Mouse (Mus musculus) heart, embryonic 13.5 days (tissue): ENCODE results near the gene Card11. TPM values are rescaled to one million over a fixed set of nuclear protein-coding genes. Genes with fewer than 3 reads are reported as not detected.
A peak's percentile ranks its signal among the peaks of the same experiment; 100 is the strongest.

Experiments used
- ATAC-seq: fragments of 200-750 bp; cut with Nextera tagmentation; 2 replicates; pipeline ENCODE4 v1.8.0; 2017; ENCODE audit warnings: moderate TSS enrichment; ENCODE audit not compliant: insufficient number of reproducible peaks, low FRiP score, low TSS enrichment; ENCODE audit errors: extremely low read depth
- H3K27ac ChIP-seq: fragments of 300-500 bp; sonication (generic); replicated peaks from 2 replicates; pipeline ENCODE4 v1.5.1; 2015; ENCODE audit warnings: moderate library complexity, mild to moderate bottlenecking, inconsistent platforms
- H3K27me3 ChIP-seq: fragments of 300-500 bp; sonication (generic); replicated peaks from 2 replicates; pipeline ENCODE4 v1.6.1; 2015; ENCODE audit warnings: mild to moderate bottlenecking, inconsistent platforms
- H3K36me3 ChIP-seq: fragments of 300-500 bp; sonication (generic); 2 replicates; pipeline ENCODE4 v1.6.1; 2015; ENCODE audit warnings: mild to moderate bottlenecking, inconsistent platforms
- H3K4me1 ChIP-seq: fragments of 300-500 bp; sonication (generic); 2 replicates; pipeline ENCODE4 v1.6.1; 2015; ENCODE audit warnings: inconsistent platforms
- H3K4me2 ChIP-seq: fragments of 300-500 bp; sonication (generic); 2 replicates; pipeline ENCODE4 v1.6.1; 2015; ENCODE audit warnings: inconsistent platforms, mild to moderate bottlenecking, moderate library complexity
- H3K4me3 ChIP-seq: fragments of 300-500 bp; sonication (generic); 2 replicates; pipeline ENCODE4 v1.5.1; 2015; ENCODE audit warnings: moderate library complexity, mild to moderate bottlenecking, inconsistent platforms
- H3K9ac ChIP-seq: fragments of 300-500 bp; sonication (generic); 2 replicates; pipeline ENCODE4 v1.6.1; 2015; ENCODE audit warnings: inconsistent platforms, mild to moderate bottlenecking, moderate library complexity
- H3K9me3 ChIP-seq: fragments of 300-500 bp; sonication (generic); 2 replicates; pipeline ENCODE4 v1.6.1; 2016; ENCODE audit warnings: inconsistent platforms
- WGBS: fragments of 180-500 bp; shearing (Covaris S2); methylation state at CpG from one replicate; pipeline ENCODE4 v1.1.7; 2015; ENCODE audit warnings: mixed read lengths; 5-methylcytosine and 5-hydroxymethylcytosine counted together
- polyA plus RNA-seq: library from polyadenylated mRNA; unstranded; fragments of >200 nt; fragmentation: Nextera tagmentation; extraction: Ambion mirVana; gene quantifications from 2 replicates; pipeline ENCODE4 v1.2.1, GENCODE M21; 2015

Card11 gene
- polyA plus RNA-seq, 1 experiment from 2014 or later, result 0.27 TPM

- no peaks in the 10 kb centered on the region for H3K9me3 ChIP-seq
- peaks cover 8% of the 10 kb centered on the region for H3K4me1 ChIP-seq
- peaks cover 5% of the 10 kb centered on the region; the same call in 1 of the 2 replicates for H3K27me3 ChIP-seq
- no peak overlapping the region for H3K27ac ChIP-seq
- 78% methylated on average over 9 of the region's 9 CpGs for WGBS
- H3K9ac ChIP-seq, result no peak overlapping the region
- no peak overlapping the region for H3K4me3 ChIP-seq
- ATAC-seq, result no peak
- H3K36me3 ChIP-seq, result no peaks in the 10 kb centered on the region
- H3K4me2 ChIP-seq, result no peak overlapping the region
Measured at GRCm38 (mm10) chr5:140985311-140986050, 14.9 kb downstream of the Card11 start.

DNA sequence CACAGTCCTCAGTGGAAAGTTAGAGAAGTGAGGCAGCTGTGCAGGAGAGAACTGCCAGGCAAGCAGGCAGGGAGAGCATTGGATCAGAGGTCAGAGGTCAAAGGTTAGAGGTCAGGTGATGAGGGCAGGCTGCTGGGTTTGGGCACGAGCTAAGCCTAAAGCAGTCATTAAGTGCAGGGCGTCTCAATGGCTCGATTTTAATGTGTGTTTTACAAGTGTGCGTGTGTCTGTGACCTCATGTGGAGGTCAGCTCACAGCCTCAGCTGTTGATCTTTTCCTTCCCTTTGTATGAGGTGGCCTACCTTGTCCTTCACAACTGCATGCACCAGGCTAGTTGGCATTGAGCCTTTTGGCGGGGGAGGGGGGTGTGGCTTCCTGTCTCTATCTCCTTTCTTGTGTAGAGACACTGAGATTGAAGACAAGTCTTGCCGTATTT lies 19.0 kb downstream of the Card11 start:
- Histone ChIP-seq H3K27ac (no peak overlapping the region), H3K27me3 (no peaks in the 10 kb centered on the region), H3K4me1 (peaks cover 8% of the 10 kb centered on the region), H3K9me3 (peaks cover 12% of the 10 kb centered on the region; the same call in 1 of the 2 replicates), H3K36me3 (no peaks in the 10 kb centered on the region), H3K4me3 (no peak overlapping the region), H3K4me2 (no peak overlapping the region), H3K9ac (no peak overlapping the region)
- WGBS, result 40% methylated on average over 6 of the region's 6 CpGs
- ATAC-seq, result no peak

GRCm38 (mm10) chr5:140980783-140981182 lies 19.6 kb downstream of the Card11 start:
- Histone ChIP-seq H3K27me3 (no peaks in the 10 kb centered on the region), H3K9ac (no peak overlapping the region), H3K27ac (no peak overlapping the region), H3K4me3 (no peak overlapping the region), H3K9me3 (peaks cover 12% of the 10 kb centered on the region; the same call in 1 of the 2 replicates), H3K4me1 (peaks cover 8% of the 10 kb centered on the region), H3K36me3 (no peaks in the 10 kb centered on the region), H3K4me2 (no peak overlapping the region)
- WGBS, result 70% methylated on average over 5 of the region's 5 CpGs
- no peak for ATAC-seq

DNA sequence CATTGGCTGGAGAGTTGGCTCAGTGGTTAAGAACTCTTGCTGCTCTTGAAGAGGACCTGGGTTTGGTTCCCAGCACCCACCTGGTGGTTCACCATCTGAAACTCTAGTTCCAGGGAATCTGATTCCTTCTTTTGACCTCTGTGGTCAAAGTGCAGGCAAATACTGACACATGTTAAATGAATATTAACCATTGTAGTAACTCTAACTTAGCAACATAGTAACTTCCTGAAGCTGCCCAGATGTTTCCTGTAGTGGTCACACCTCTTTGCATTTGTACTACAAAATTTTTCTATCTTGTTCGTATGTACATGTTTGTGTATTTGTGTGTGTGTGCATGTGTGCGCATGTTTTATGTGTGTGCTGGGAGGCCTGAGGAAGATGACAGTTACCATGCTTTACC lies 20.3 kb downstream of the Card11 start:
- Histone ChIP-seq H3K4me1 (peaks cover 8% of the 10 kb centered on the region), H3K36me3 (no peaks in the 10 kb centered on the region), H3K27ac (no peak overlapping the region), H3K9ac (no peak overlapping the region), H3K4me2 (no peak overlapping the region), H3K4me3 (no peak overlapping the region), H3K9me3 (peaks cover 12% of the 10 kb centered on the region; the same call in 1 of the 2 replicates), H3K27me3 (no peaks in the 10 kb centered on the region)
- no peak for ATAC-seq
- 73% methylated on average over 2 of the region's 2 CpGs for WGBS

DNA sequence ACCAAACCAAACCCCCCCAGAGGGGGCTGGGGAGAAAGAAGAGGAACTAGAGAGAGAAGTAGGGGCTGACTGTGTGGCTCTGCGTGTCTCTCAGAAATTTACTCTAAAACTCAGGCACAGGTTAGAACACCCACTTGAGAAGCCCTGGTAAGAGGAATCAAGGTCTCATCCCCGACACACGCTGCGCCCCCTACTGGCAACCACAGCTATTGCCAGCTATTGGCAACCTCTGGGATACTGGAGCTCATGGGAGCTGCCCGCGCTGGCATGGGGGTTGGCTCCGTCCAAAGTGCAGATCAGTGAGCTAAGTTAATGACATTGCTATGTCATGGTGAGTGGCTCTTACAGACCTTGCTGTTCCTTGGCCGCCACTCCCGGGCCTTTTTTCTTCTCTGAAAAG lies 37.4 kb downstream of the Card11 start:
- H3K36me3 ChIP-seq, result no peaks in the 10 kb centered on the region
- ATAC-seq, result no peak
- no peak overlapping the region for H3K4me2 ChIP-seq
- WGBS, result 32% methylated on average over 9 of the region's 9 CpGs
- no peaks in the 10 kb centered on the region for H3K27me3 ChIP-seq
- no peak overlapping the region for H3K9ac ChIP-seq
- no peak overlapping the region for H3K27ac ChIP-seq
- no peak overlapping the region for H3K4me3 ChIP-seq
- H3K9me3 ChIP-seq, result no peaks in the 10 kb centered on the region
- no peaks in the 10 kb centered on the region for H3K4me1 ChIP-seq

DNA sequence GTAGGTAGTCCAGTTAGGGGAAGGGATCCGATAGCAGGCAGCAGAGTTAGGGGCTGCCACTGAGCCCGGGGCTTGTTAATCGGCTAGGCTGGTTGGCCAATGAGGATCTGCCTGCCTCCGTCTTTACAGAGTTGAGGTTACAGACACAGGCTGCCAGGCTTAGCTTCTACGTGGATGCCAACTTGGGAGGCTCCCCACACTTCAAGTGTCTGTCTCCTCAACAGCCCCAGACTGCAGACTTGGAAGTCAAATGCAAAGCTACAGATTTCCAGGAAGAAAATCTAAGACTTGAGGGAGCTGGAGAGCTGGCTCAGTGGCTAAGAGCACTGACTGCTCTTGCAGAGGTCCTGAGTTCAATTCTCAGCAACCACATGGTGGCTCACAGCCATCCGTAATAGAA lies 39.6 kb downstream of the Card11 start:
- Histone ChIP-seq H3K36me3 (no peaks in the 10 kb centered on the region), H3K27me3 (no peaks in the 10 kb centered on the region), H3K4me1 (no peaks in the 10 kb centered on the region), H3K27ac (no peak overlapping the region), H3K4me3 (no peak overlapping the region), H3K4me2 (no peak overlapping the region), H3K9ac (no peak overlapping the region), H3K9me3 (no peaks in the 10 kb centered on the region)
- 75% methylated on average over 6 of the region's 6 CpGs for WGBS
- ATAC-seq, result no peak

- Histone ChIP-seq H3K36me3 (no peaks in the 10 kb centered on the region), H3K4me3 (no peak overlapping the region), H3K4me1 (no peaks in the 10 kb centered on the region), H3K4me2 (no peak overlapping the region), H3K27me3 (no peaks in the 10 kb centered on the region), H3K9me3 (no peaks in the 10 kb centered on the region), H3K27ac (no peak overlapping the region), H3K9ac (no peak overlapping the region)
- WGBS, result 65% methylated on average over 6 of the region's 6 CpGs
- ATAC-seq, result no peak
Measured at GRCm38 (mm10) chr5:140959160-140959559, 41.2 kb downstream of the Card11 start.

DNA sequence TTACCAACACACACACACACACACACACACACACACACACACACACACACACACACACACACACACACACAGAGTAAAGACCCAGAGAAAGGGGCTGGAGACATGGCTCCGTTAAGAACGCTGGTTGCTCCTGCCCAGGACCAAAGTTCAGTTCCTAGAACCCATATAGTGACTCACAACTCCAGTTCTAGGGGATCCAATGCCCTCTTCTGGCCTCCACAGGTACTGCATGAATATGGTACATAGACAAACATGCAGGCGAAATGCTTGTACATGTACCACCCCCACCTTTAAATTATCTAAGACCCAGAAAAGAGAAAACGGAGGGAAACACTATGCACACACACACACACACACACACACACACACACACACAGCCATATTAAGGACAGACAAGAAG lies 43.3 kb downstream of the Card11 start:
- Histone ChIP-seq H3K4me1 (no peaks in the 10 kb centered on the region), H3K9ac (no peak overlapping the region), H3K4me3 (no peak overlapping the region), H3K4me2 (no peak overlapping the region), H3K36me3 (no peaks in the 10 kb centered on the region), H3K27ac (no peak overlapping the region), H3K9me3 (peaks cover 3% of the 10 kb centered on the region; the same call in 1 of the 2 replicates), H3K27me3 (no peaks in the 10 kb centered on the region)
- no peak for ATAC-seq
- 77% methylated on average over 4 of the region's 4 CpGs for WGBS

- Histone ChIP-seq H3K4me2 (no peak overlapping the region), H3K27me3 (no peaks in the 10 kb centered on the region), H3K4me3 (no peak overlapping the region), H3K27ac (no peak overlapping the region), H3K9me3 (peaks cover 3% of the 10 kb centered on the region; the same call in 1 of the 2 replicates), H3K36me3 (no peaks in the 10 kb centered on the region), H3K9ac (no peak overlapping the region), H3K4me1 (no peaks in the 10 kb centered on the region)
- no peak for ATAC-seq
- WGBS, result 85% methylated on average over 1 of the region's 1 CpGs
Measured at GRCm38 (mm10) chr5:140955666-140956065, 44.7 kb downstream of the Card11 start.

GRCm38 (mm10) chr5:140951801-140952200 lies 48.6 kb downstream of the Card11 start:
- WGBS, result 79% methylated on average over 5 of the region's 5 CpGs
- H3K9me3 ChIP-seq, result peaks cover 3% of the 10 kb centered on the region; the same call in 1 of the 2 replicates

GRCm38 (mm10) chr5:140948009-140948408 lies 52.4 kb downstream of the Card11 start:
- H3K4me1 ChIP-seq, result peaks cover 12% of the 10 kb centered on the region
- WGBS, result 41% methylated on average over 10 of the region's 10 CpGs
- ATAC-seq, result peak; percentile 51; the same call in 1 of the 2 replicates

More at GRCm38 (mm10) chr5:140951801-140952200, 48.6 kb downstream of the Card11 start:
- no peak for ATAC-seq
- Histone ChIP-seq H3K27me3 (no peaks in the 10 kb centered on the region), H3K36me3 (no peaks in the 10 kb centered on the region), H3K9ac (no peak overlapping the region), H3K4me1 (peaks cover 12% of the 10 kb centered on the region), H3K4me2 (no peak overlapping the region), H3K27ac (no peak overlapping the region), H3K4me3 (no peak overlapping the region)

DNA sequence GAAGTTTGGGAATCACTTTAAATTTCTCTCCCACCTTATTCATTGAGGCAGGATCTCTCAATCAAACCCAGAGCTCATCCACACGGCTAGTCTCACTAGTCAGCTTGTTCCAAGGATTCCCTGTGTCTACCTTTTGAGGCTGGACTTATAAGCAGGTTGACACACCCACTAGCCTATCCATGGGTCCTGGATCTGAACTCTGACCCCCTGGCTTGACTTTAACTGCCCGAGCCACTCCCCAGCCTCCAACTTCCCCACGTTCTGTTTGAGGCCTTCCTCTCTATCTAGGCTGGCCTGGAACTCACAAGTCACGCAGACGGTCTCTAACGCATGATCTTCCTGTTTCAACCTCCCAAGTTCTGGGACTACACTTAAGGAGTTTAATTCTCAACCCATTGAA lies 54.3 kb downstream of the Card11 start:
- H3K36me3 ChIP-seq, result no peaks in the 10 kb centered on the region

More at GRCm38 (mm10) chr5:140948009-140948408, 52.4 kb downstream of the Card11 start:
- 0 out of 2 replicates have a peak overlapping the region, but pooled peaks have one; percentile 1 for H3K9ac ChIP-seq
- H3K36me3 ChIP-seq, result no peaks in the 10 kb centered on the region
- peak overlapping the region; percentile 49 for H3K27ac ChIP-seq
- peaks cover 3% of the 10 kb centered on the region; the same call in 1 of the 2 replicates for H3K9me3 ChIP-seq
- peak overlapping the region; percentile 34 for H3K4me2 ChIP-seq
- no peaks in the 10 kb centered on the region for H3K27me3 ChIP-seq
- no peak overlapping the region for H3K4me3 ChIP-seq

More for the DNA sequence above, 54.3 kb downstream of the Card11 start:
- Histone ChIP-seq H3K9ac (no peak overlapping the region), H3K27me3 (no peaks in the 10 kb centered on the region), H3K4me3 (no peak overlapping the region), H3K4me1 (peaks cover 12% of the 10 kb centered on the region), H3K27ac (no peak overlapping the region), H3K4me2 (no peak overlapping the region), H3K9me3 (no peaks in the 10 kb centered on the region)
- WGBS, result 75% methylated on average over 6 of the region's 6 CpGs
- no peak for ATAC-seq
